Mouse (Mus musculus) layer of hippocampus, postnatal 36 days (tissue): ENCODE results near the gene Flrt1. TPM values are rescaled to one million over a fixed set of nuclear protein-coding genes. Genes with fewer than 3 reads are reported as not detected.
"Not testable (repeated sequence)": the region's sequence is repeated elsewhere in the genome, so short reads cannot be mapped to it uniquely, and the experiment has no call there.

Experiments used
- DNase-seq, 2 experiments: peaks; one replicate each; pipeline ENCODE4 v3.0.0; 2022
- total RNA-seq, 2 experiments: library from RNA; stranded (reverse); gene quantifications; 2 replicates each; pipeline ENCODE4 v1.2.3; 2021

The Flrt1 gene
- total RNA-seq, 2 experiments from 2014 or later: 18.4 to 18.6 TPM

- DNase-seq: peak; percentile 80 to 82
Observed at GRCm38 (mm10) chr19:7068136-7068535, 37.4 kb downstream of the Flrt1 start.

GRCm38 (mm10) chr19:7067344-7068050, 38.0 kb downstream of the Flrt1 start:
- DNase-seq: no peak

GRCm38 (mm10) chr19:7066828-7067342, 38.6 kb downstream of the Flrt1 start:
- DNase-seq: no peak

- DNase-seq: no peak
Observed at GRCm38 (mm10) chr19:7066034-7066827, 39.3 kb downstream of the Flrt1 start.

GRCm38 (mm10) chr19:7064571-7064970, 41.0 kb downstream of the Flrt1 start:
- DNase-seq: peak; percentile 77 to 84

- no peak for DNase-seq
Observed at GRCm38 (mm10) chr19:7062916-7063315, 42.6 kb downstream of the Flrt1 start.

- DNase-seq: no peak
Observed at GRCm38 (mm10) chr19:7062110-7062509, 43.4 kb downstream of the Flrt1 start.

- DNase-seq: no peak
Observed at GRCm38 (mm10) chr19:7058541-7058940, 47.0 kb downstream of the Flrt1 start.

- peak; percentile 73 to 77 for DNase-seq
Observed at GRCm38 (mm10) chr19:7057722-7058207, 47.8 kb downstream of the Flrt1 start.

- DNase-seq: peak in 1 of 2 experiments; percentile 32
Observed at GRCm38 (mm10) chr19:7057126-7057721, 48.3 kb downstream of the Flrt1 start.

- DNase-seq: peak; percentile 76 to 78
Observed at GRCm38 (mm10) chr19:7056248-7057087, 49.1 kb downstream of the Flrt1 start, which contains the start of gene Macrod1. Macrod1 (plus strand) TSS chr19:7056810.

GRCm38 (mm10) chr19:7055173-7055572, 50.4 kb downstream of the Flrt1 start:
- no peak for DNase-seq

- no peak for DNase-seq
Observed at GRCm38 (mm10) chr19:7054772-7055171, 50.8 kb downstream of the Flrt1 start.

GRCm38 (mm10) chr19:7053382-7053781, 52.1 kb downstream of the Flrt1 start:
- not testable (repeated sequence) for DNase-seq

- DNase-seq: no peak
Observed at GRCm38 (mm10) chr19:7044706-7045105, 60.8 kb downstream of the Flrt1 start.

- DNase-seq: no peak
Observed at GRCm38 (mm10) chr19:7044279-7044678, 61.2 kb downstream of the Flrt1 start.

Other genes starting within 250 kb of the Flrt1 start
- gene Ccdc88b, start 247.5 kb downstream of the Flrt1 start, total RNA-seq: 1 to 10 TPM; 10.0 TPM
- gene Trmt112, start 196.0 kb downstream of the Flrt1 start, total RNA-seq: 10 to 100 TPM; 46.5 to 48.1 TPM
- gene Prdx5, start 195.6 kb downstream of the Flrt1 start, total RNA-seq: 100 to 1,000 TPM; 368 to 411 TPM
- 10 to 100 TPM; 57.0 to 59.8 TPM for gene Esrra, start 183.9 kb downstream of the Flrt1 start, total RNA-seq
- gene Catsperz, start 180.3 kb downstream of the Flrt1 start, total RNA-seq: 10 to 100 TPM; 12.2 to 13.7 TPM
- gene Kcnk4, start 171.2 kb downstream of the Flrt1 start, total RNA-seq: 10 to 100 TPM; 19.8 to 21.7 TPM
- gene Bad, start 163.9 kb downstream of the Flrt1 start, total RNA-seq: 10 to 100 TPM; 36.4 to 40.3 TPM
- gene Gpr137, start 163.2 kb downstream of the Flrt1 start, total RNA-seq: 100 to 1,000 TPM in 1 of 2 experiments, 10 to 100 TPM in 1; 96.0 to 104 TPM
- gene Ppp1r14b, start 130.8 kb downstream of the Flrt1 start, total RNA-seq: 10 to 100 TPM; 63.1 to 69.8 TPM
- gene Plcb3, start 129.3 kb downstream of the Flrt1 start, total RNA-seq: 10 to 100 TPM; 13.8 to 14.2 TPM
- 100 to 1,000 TPM in 1 of 2 experiments, 10 to 100 TPM in 1; 86.0 to 101 TPM for gene Fkbp2, start 125.2 kb downstream of the Flrt1 start, total RNA-seq
- 10 to 100 TPM; 81.5 to 82.6 TPM for gene Vegfb, start 118.1 kb downstream of the Flrt1 start, total RNA-seq
- 10 to 100 TPM; 21.9 to 22.9 TPM for gene Dnajc4, start 113.2 kb downstream of the Flrt1 start, total RNA-seq
- gene Nudt22, start 109.6 kb downstream of the Flrt1 start, total RNA-seq: 10 to 100 TPM; 13.8 to 14.3 TPM
- 10 to 100 TPM; 13.1 to 17.8 TPM for gene Trpt1, start 109.6 kb downstream of the Flrt1 start, total RNA-seq
- 1 to 10 TPM; 3.9 to 5.0 TPM for gene Fermt3, start 86.3 kb downstream of the Flrt1 start, total RNA-seq
- gene Stip1, start 65.8 kb downstream of the Flrt1 start, total RNA-seq: 100 to 1,000 TPM; 216 to 229 TPM
- 10 to 100 TPM; 20.4 to 22.2 TPM for gene Macrod1, start 48.9 kb downstream of the Flrt1 start, total RNA-seq
- gene Otub1, start 100.6 kb upstream of the Flrt1 start, total RNA-seq: 100 to 1,000 TPM; 282 to 286 TPM
- 1,000 to 10,000 TPM; 1,005 to 1,018 TPM for gene Cox8a, start 111.9 kb upstream of the Flrt1 start, total RNA-seq
- 10 to 100 TPM; 31.6 to 38.6 TPM for gene Naa40, start 135.5 kb upstream of the Flrt1 start, total RNA-seq
- 10 to 100 TPM; 17.5 to 18.7 TPM for gene Rcor2, start 161.6 kb upstream of the Flrt1 start, total RNA-seq
- gene Mark2, start 236.1 kb upstream of the Flrt1 start, total RNA-seq: 100 to 1,000 TPM; 111 to 118 TPM